Mouse (Mus musculus) thymus, adult 2 months (tissue): ENCODE results near the gene Creg1.

ENCODE experiments used
- CTCF ChIP-seq: fragments of 200-500 bp; IDR thresholded peaks from 2 replicates; pipeline ENCODE4 v1.5.1; 2012; ENCODE audit warnings: mild to moderate bottlenecking, control low read depth, low read length, moderate library complexity, borderline replicate concordance; ENCODE audit not compliant: control insufficient read depth, poor library complexity, insufficient read depth; ENCODE audit errors: extremely low read depth
- POLR2A ChIP-seq: fragments of 200-500 bp; IDR thresholded peaks from 2 replicates; pipeline ENCODE4 v1.6.1; 2012; ENCODE audit warnings: mild to moderate bottlenecking, low read length, control low read depth, moderate library complexity; ENCODE audit not compliant: control insufficient read depth, poor library complexity, insufficient read depth; ENCODE audit errors: extremely low read depth

DNA sequence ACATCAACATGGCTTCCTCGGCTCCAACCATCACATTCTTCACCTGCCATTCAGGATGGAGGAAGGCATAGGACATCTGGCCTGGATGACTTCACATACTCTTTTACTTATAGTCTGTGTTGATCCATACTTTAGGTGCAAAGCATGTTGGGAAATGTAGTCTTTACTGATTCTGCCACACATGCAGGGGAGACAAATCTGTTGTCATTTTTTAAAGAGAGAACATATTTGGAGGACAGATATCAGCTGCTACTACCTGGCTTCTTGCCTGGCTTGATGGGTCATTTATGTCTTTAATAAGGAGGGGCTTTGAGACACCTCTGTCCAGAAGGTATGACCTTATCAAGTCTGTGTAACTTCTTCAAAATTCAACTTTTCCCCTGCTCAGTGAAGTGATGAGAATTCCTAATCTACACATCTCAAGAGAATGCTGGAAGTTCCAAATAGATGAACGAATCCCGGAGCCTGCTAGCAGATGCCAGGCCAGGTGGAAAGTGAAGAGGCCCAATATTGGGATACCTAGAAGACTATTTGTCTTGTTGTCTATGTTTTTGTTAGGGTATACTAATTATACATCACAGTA is 35.4 kb upstream of the Creg1 start:
- no peak for TF ChIP-seq POLR2A
- no peak for TF ChIP-seq CTCF
